Mouse (Mus musculus): Measurements from ENCODE around the gene Nos1ap.

- TF ChIP-seq POLR2A (IDR thresholded peaks at IDR 0.05; ENCODE audit: borderline replicate concordance, low read depth, low read length) (no peak), CTCF (IDR thresholded peaks at IDR 0.05; ENCODE audit: low read depth, low read length) (no peak)
Observed at GRCm38 (mm10) chr1:170489450-170489849, 100.2 kb downstream of the Nos1ap start.
